Comparison of ENCODE assay signal across 9 mouse cellular contexts in genomic region chr8:90244458-90245145, GRCm38 (mm10).
A peak's percentile ranks its signal among the peaks of the same experiment; 100 is the strongest.
DNase-seq lines count a peak whose midpoint lies in the region; ATAC-seq and TF ChIP-seq lines count a peak whose summit lies in the region.
"Had no signal": no experiment of that assay in that cellular context is flagged by ENCODE, and none has a peak within 500 bp of the region (broad histone marks: within the 10 kb centered on the region; RNA-seq: fewer than 3 reads in every experiment).

No protein-coding gene starts in this region.

- no peak for TF ChIP-seq CTCF in ES-Bruce4 (IDR thresholded peaks at IDR 0.05; ENCODE audit: low read depth, low read length)

- no peak overlapping the region for H3K4me2 ChIP-seq in forebrain, embryonic 16.5 days (ENCODE audit: low read length)
- no peak overlapping the region for H3K4me2 ChIP-seq in intestine, embryonic 15.5 days (replicated peaks)
- H3K4me2 ChIP-seq: stomach, embryonic 15.5 days had no signal

- no peaks in the 10 kb centered on the region for H3K36me3 ChIP-seq in ES-Bruce4 (ENCODE audit: control insufficient read depth, insufficient read depth, low read length, poor library complexity, severe bottlenecking)
- no peaks in the 10 kb centered on the region for H3K36me3 ChIP-seq in forebrain, embryonic 16.5 days (ENCODE audit: control insufficient read depth, insufficient read depth)
- H3K36me3 ChIP-seq in intestine, embryonic 15.5 days: no peaks in the 10 kb centered on the region

- peak; percentile 83 for TF ChIP-seq EP300 in ES-Bruce4 (IDR thresholded peaks at IDR 0.05; ENCODE audit: insufficient read depth, low read depth, low read length)

- H3K4me3 ChIP-seq in ES-Bruce4 (ENCODE audit: low read depth, low read length): no peak overlapping the region
- H3K4me3 ChIP-seq in forebrain, embryonic 16.5 days (replicated peaks; ENCODE audit: low read length): no peak overlapping the region
- H3K4me3 ChIP-seq in intestine, embryonic 15.5 days (replicated peaks): no peak overlapping the region
- H3K4me3 ChIP-seq: stomach, embryonic 15.5 days had no signal

- WGBS in forebrain, embryonic 16.5 days: 13% methylated on average over 10 of the region's 10 CpGs
- 69% methylated on average over 10 of the region's 10 CpGs for WGBS in intestine, embryonic 15.5 days

- no peak overlapping the region for H3K27ac ChIP-seq in ES-Bruce4 (ENCODE audit: insufficient read depth, low read length)
- 0 out of 2 replicates have a peak overlapping the region, but pooled peaks have one; percentile 21 for H3K27ac ChIP-seq in forebrain, embryonic 16.5 days (ENCODE audit: low read length)
- no peak overlapping the region for H3K27ac ChIP-seq in intestine, embryonic 15.5 days
- H3K27ac ChIP-seq: stomach, embryonic 15.5 days had no signal

- H3K9me3 ChIP-seq in ES-Bruce4 (replicated peaks; ENCODE audit: control insufficient read depth, insufficient read depth, low read length, poor library complexity, severe bottlenecking): no peaks in the 10 kb centered on the region
- H3K9me3 ChIP-seq in forebrain, embryonic 16.5 days (ENCODE audit: control insufficient read depth, low read length): no peaks in the 10 kb centered on the region
- no peaks in the 10 kb centered on the region for H3K9me3 ChIP-seq in intestine, embryonic 15.5 days
- H3K9me3 ChIP-seq: stomach, embryonic 15.5 days had no signal

- TF ChIP-seq POLR2A in ES-Bruce4 (IDR thresholded peaks at IDR 0.05; ENCODE audit: insufficient read depth, low read length): no peak

- H3K4me1 ChIP-seq in ES-Bruce4 (ENCODE audit: control insufficient read depth, insufficient read depth, low read length): no peaks in the 10 kb centered on the region
- peaks cover 22% of the 10 kb centered on the region for H3K4me1 ChIP-seq in forebrain, embryonic 16.5 days (replicated peaks; ENCODE audit: control insufficient read depth, insufficient read depth, low read length)
- no peaks in the 10 kb centered on the region for H3K4me1 ChIP-seq in intestine, embryonic 15.5 days (replicated peaks)
- H3K4me1 ChIP-seq: stomach, embryonic 15.5 days had no signal

- H3K9ac ChIP-seq in ES-Bruce4 (ENCODE audit: low read depth, poor library complexity, severe bottlenecking): no peak overlapping the region
- no peak overlapping the region for H3K9ac ChIP-seq in forebrain, embryonic 16.5 days (replicated peaks; ENCODE audit: low read depth, low read length)
- no peak overlapping the region for H3K9ac ChIP-seq in intestine, embryonic 15.5 days
- H3K9ac ChIP-seq: stomach, embryonic 15.5 days had no signal

- peak; percentile 40 for DNase-seq in cerebellum, adult 11 months
- peak; percentile 28 for DNase-seq in layer of hippocampus, adult 9-11 months
- DNase-seq in retina, postnatal 7 days (ENCODE audit: low read depth, low spot score): peak; percentile 54
- DNase-seq in urinary bladder, postnatal 14 days (ENCODE audit: low spot score): no peak
- no peak for DNase-seq in spleen, postnatal 10 days (ENCODE audit: low spot score in 2 of 2)

- ATAC-seq in forebrain, embryonic 16.5 days: peak; percentile 96
- ATAC-seq in intestine, embryonic 15.5 days: no peak

- H3K27me3 ChIP-seq in ES-Bruce4 (ENCODE audit: control insufficient read depth, insufficient read depth, low read length, poor library complexity, severe bottlenecking): no peaks in the 10 kb centered on the region
- H3K27me3 ChIP-seq in forebrain, embryonic 16.5 days (replicated peaks; ENCODE audit: control insufficient read depth, insufficient read depth, low read length): 0 out of 2 replicates have a peak, but pooled peaks cover 2% of the 10 kb centered on the region
- H3K27me3 ChIP-seq in intestine, embryonic 15.5 days (replicated peaks): no peaks in the 10 kb centered on the region
- H3K27me3 ChIP-seq: stomach, embryonic 15.5 days had no signal

Comparison
In these comparisons a context has a peak if more than half of its experiments do, and no peak if none do; other contexts are left out.
1. DNase-seq: peak in cerebellum, adult 11 months (single experiment), layer of hippocampus, adult 9-11 months (single experiment) and retina, postnatal 7 days (single experiment); none in urinary bladder, postnatal 14 days (single experiment) and spleen, postnatal 10 days (0 of 2).